Comparison of ENCODE assay signal across 17 mouse cellular contexts in the genomic region with DNA sequence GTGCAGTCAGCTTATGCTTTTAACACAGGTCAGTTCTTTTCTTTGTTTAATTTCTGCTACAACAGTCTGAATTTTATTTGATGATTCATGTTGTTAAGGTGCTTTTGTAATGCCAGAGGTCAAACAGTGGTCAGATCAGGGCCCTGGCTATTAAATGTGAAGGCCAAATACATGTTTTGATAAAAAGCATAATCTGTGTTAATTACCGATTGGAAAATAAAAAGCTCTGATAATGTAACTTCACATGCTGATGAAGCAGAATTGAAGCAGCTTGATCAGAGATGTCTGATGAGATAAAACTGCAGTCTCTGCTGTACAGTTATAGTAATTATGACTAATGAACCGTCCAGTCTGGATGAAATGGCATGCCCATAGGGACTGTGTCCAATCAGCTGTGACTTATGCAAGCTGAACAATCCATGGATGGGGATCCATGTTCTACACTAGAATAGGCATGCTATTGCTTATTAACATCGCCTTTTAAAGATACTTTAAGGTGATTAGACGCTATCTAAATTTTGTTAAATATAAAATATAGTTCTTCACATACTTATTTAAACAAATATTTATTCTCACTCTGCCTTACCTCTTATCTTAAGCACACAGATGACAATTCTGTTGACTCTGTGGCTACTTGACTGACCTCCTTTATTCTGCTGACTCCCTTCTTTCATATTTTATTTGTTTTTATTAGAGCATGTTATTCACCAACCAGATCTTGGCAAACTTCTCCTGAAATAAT. TPM values are rescaled to one million over a fixed set of nuclear protein-coding genes. Genes with fewer than 3 reads are reported as not detected.
DNase-seq lines count a peak whose midpoint lies in the region; ATAC-seq lines count a peak whose summit lies in the region.
"Had no signal": no experiment of that assay in that cellular context is flagged by ENCODE, and none has a peak within 500 bp of the region (broad histone marks: within the 10 kb centered on the region; RNA-seq: fewer than 3 reads in every experiment).

No protein-coding gene starts in this region.

- WGBS in neural tube, embryonic 12.5 days, result 77% methylated on average over 4 of the region's 4 CpGs
- WGBS in neural tube, embryonic 15.5 days, result 49% methylated on average over 4 of the region's 4 CpGs
- WGBS in kidney, embryonic 14.5 days, result 76% methylated on average over 4 of the region's 4 CpGs

- ATAC-seq in neural tube, embryonic 12.5 days (ENCODE audit: low FRiP score, low read depth), result peak; percentile 71; the same call in 1 of the 2 replicates
- no peak; the same call in 1 of the 2 replicates for ATAC-seq in neural tube, embryonic 15.5 days (ENCODE audit: low FRiP score)
- ATAC-seq in megakaryocyte-erythroid progenitor cell, adult 5-6 weeks (replicated peaks; ENCODE audit: low FRiP score, low TSS enrichment, poor library complexity, severe bottlenecking), result peak; percentile 60
- no peak for ATAC-seq in kidney, embryonic 14.5 days (ENCODE audit: low FRiP score, low TSS enrichment)
- ATAC-seq: forebrain, embryonic 14.5 days; intestine, postnatal 0 days had no signal

- H3K9ac ChIP-seq in neural tube, embryonic 12.5 days, result no peak overlapping the region
- no peak overlapping the region for H3K9ac ChIP-seq in neural tube, embryonic 15.5 days (replicated peaks)
- no peak overlapping the region for H3K9ac ChIP-seq in kidney, embryonic 14.5 days (ENCODE audit: low read depth, low read length)
- H3K9ac ChIP-seq: embryonic facial prominence, embryonic 13.5 days had no signal

- peak; percentile 8 to 71 for DNase-seq in adrenal gland, adult (ENCODE audit: inconsistent age in 2 of 2, low spot score in 1 of 2)
- no peak for DNase-seq in adrenal gland, postnatal 14 days
- DNase-seq in B cell, adult 2 months, result no peak
- DNase-seq in right cerebral cortex, postnatal 10 days (ENCODE audit: low spot score in 2 of 2), result no peak
- DNase-seq: adrenal gland, postnatal 36 days; cerebellum, postnatal 36 days; heart, adult 2 months; heart, postnatal 10 days; kidney, postnatal 25 days had no signal

- H3K4me3 ChIP-seq in neural tube, embryonic 12.5 days, result no peak overlapping the region
- H3K4me3 ChIP-seq in neural tube, embryonic 15.5 days (replicated peaks), result no peak overlapping the region
- H3K4me3 ChIP-seq in kidney, embryonic 14.5 days (ENCODE audit: low read length), result no peak overlapping the region
- H3K4me3 ChIP-seq: embryonic facial prominence, embryonic 13.5 days; heart, adult 2 months; limb, embryonic 10.5 days had no signal

- H3K27ac ChIP-seq in neural tube, embryonic 12.5 days, result no peak overlapping the region
- H3K27ac ChIP-seq in neural tube, embryonic 15.5 days (replicated peaks), result no peak overlapping the region
- H3K27ac ChIP-seq in kidney, embryonic 14.5 days (ENCODE audit: low read depth, low read length), result no peak overlapping the region
- H3K27ac ChIP-seq: embryonic facial prominence, embryonic 13.5 days; heart, adult 2 months; limb, embryonic 10.5 days had no signal

- no peak overlapping the region for H3K4me2 ChIP-seq in neural tube, embryonic 12.5 days (replicated peaks)
- H3K4me2 ChIP-seq in neural tube, embryonic 15.5 days, result no peak overlapping the region
- no peak overlapping the region for H3K4me2 ChIP-seq in kidney, embryonic 14.5 days (replicated peaks; ENCODE audit: low read depth, low read length)
- H3K4me2 ChIP-seq: embryonic facial prominence, embryonic 13.5 days had no signal

- H3K4me1 ChIP-seq in neural tube, embryonic 12.5 days, result 0 out of 2 replicates have a peak, but pooled peaks cover 5% of the 10 kb centered on the region
- peaks cover 10% of the 10 kb centered on the region; the same call in 1 of the 2 replicates for H3K4me1 ChIP-seq in neural tube, embryonic 15.5 days
- H3K4me1 ChIP-seq in kidney, embryonic 14.5 days (ENCODE audit: control insufficient read depth, insufficient read depth, low read length), result no peaks in the 10 kb centered on the region

- H3K9me3 ChIP-seq in neural tube, embryonic 12.5 days, result no peaks in the 10 kb centered on the region
- no peaks in the 10 kb centered on the region for H3K9me3 ChIP-seq in neural tube, embryonic 15.5 days (replicated peaks)
- H3K9me3 ChIP-seq in kidney, embryonic 14.5 days (ENCODE audit: control insufficient read depth, low read length), result no peaks in the 10 kb centered on the region
- H3K9me3 ChIP-seq: embryonic facial prominence, embryonic 13.5 days; limb, embryonic 10.5 days had no signal

- H3K27me3 ChIP-seq in neural tube, embryonic 12.5 days (replicated peaks), result no peaks in the 10 kb centered on the region
- H3K27me3 ChIP-seq in neural tube, embryonic 15.5 days (replicated peaks), result no peaks in the 10 kb centered on the region
- H3K27me3 ChIP-seq in kidney, embryonic 14.5 days (ENCODE audit: control insufficient read depth, insufficient read depth, low read length), result no peaks in the 10 kb centered on the region
- H3K27me3 ChIP-seq: embryonic facial prominence, embryonic 13.5 days had no signal

- H3K36me3 ChIP-seq in neural tube, embryonic 12.5 days, result no peaks in the 10 kb centered on the region
- no peaks in the 10 kb centered on the region for H3K36me3 ChIP-seq in neural tube, embryonic 15.5 days
- H3K36me3 ChIP-seq in kidney, embryonic 14.5 days (ENCODE audit: control insufficient read depth, insufficient read depth, low read length), result no peaks in the 10 kb centered on the region
- H3K36me3 ChIP-seq: embryonic facial prominence, embryonic 13.5 days; limb, embryonic 10.5 days had no signal

RNA-seq across cellular contexts. Expression of a gene that starts 12.0 kb away (rescaled TPM):
- total RNA-seq in adrenal gland, postnatal 14 days (2021), result 10.6 and 11.0 TPM in 2 replicates
- 194 and 197 TPM in 2 replicates for polyA plus RNA-seq in neural tube, embryonic 12.5 days (2016; fragmentation: Nextera tagmentation; extraction: Ambion mirVana)
- polyA plus RNA-seq in neural tube, embryonic 15.5 days (2015; fragmentation: Nextera tagmentation; extraction: Ambion mirVana), result 174 and 200 TPM in 2 replicates
- not detected in 2 replicates for total RNA-seq in megakaryocyte-erythroid progenitor cell, adult 5-6 weeks (2014; fragmentation: Nextera tagmentation)
- not detected in 2 replicates for total RNA-seq in megakaryocyte-erythroid progenitor cell, adult 5-6 weeks (2017)
- polyA plus RNA-seq in kidney, embryonic 14.5 days (2014; fragmentation: Nextera tagmentation; extraction: Ambion mirVana), result 0.30 and 0.34 TPM in 2 replicates

Comparison
In these comparisons a context has a peak if more than half of its experiments do, and no peak if none do; other contexts are left out.
1. DNase-seq: peak in adrenal gland, adult (2 of 2); none in adrenal gland, postnatal 14 days (single experiment), B cell, adult 2 months (0 of 2) and right cerebral cortex, postnatal 10 days (0 of 2).
2. ATAC-seq: peak in neural tube, embryonic 12.5 days (single experiment) and megakaryocyte-erythroid progenitor cell, adult 5-6 weeks (single experiment); none in neural tube, embryonic 15.5 days (single experiment) and kidney, embryonic 14.5 days (single experiment).
3. RNA of a gene that starts 12.0 kb away (polyA plus RNA-seq): 174 to 200 TPM in neural tube, embryonic 15.5 days and 194 to 197 TPM in neural tube, embryonic 12.5 days; 0.30 to 0.34 TPM in kidney, embryonic 14.5 days; every median in the first group is over 100 times any median in the second.